Comparison of ENCODE assay signal across 27 mouse cellular contexts in genomic region chr9:99619688-99620087, GRCm38 (mm10). TPM values are rescaled to one million over a fixed set of nuclear protein-coding genes. Genes with fewer than 3 reads are reported as not detected.
"Had no signal": no experiment of that assay in that cellular context is flagged by ENCODE, and none has a peak within 500 bp of the region (broad histone marks: within the 10 kb centered on the region; RNA-seq: fewer than 3 reads in every experiment).

No protein-coding gene starts in this region.

- H3K4me1 ChIP-seq: limb, embryonic 10.5 days; limb, embryonic 13.5 days; liver, embryonic 12.5 days; liver, embryonic 15.5 days had no signal

- ATAC-seq: liver, embryonic 12.5 days had no signal

- DNase-seq: kidney, adult 2 months; kidney, postnatal 25 days; layer of hippocampus, adult 9-11 months; liver; lung, adult 18-20 months; lung, postnatal 14 days; lung, postnatal 4 days; midbrain, embryonic 14.5 days; right cerebral cortex, postnatal 4 days; thymus, adult 18-20 months; thymus, postnatal 14 days; thymus, postnatal 4 days had no signal

- H3K36me3 ChIP-seq: limb, embryonic 10.5 days; limb, embryonic 13.5 days; liver, embryonic 12.5 days; liver, embryonic 15.5 days; lung, embryonic 15.5 days had no signal

- H3K4me3 ChIP-seq: layer of hippocampus, adult 2 months; limb, embryonic 10.5 days; limb, embryonic 13.5 days; liver, embryonic 12.5 days; liver, embryonic 15.5 days; lung, embryonic 15.5 days had no signal

- H3K27ac ChIP-seq: kidney, postnatal 0 days; layer of hippocampus, adult 2 months; limb, embryonic 10.5 days; limb, embryonic 13.5 days; liver, embryonic 12.5 days; liver, embryonic 15.5 days; lung, embryonic 15.5 days; stomach, postnatal 0 days had no signal

- H3K9ac ChIP-seq: limb, embryonic 13.5 days; liver, embryonic 12.5 days; liver, embryonic 15.5 days; lung, embryonic 15.5 days had no signal

- H3K27me3 ChIP-seq: limb, embryonic 13.5 days; liver, embryonic 12.5 days; liver, embryonic 15.5 days; lung, embryonic 15.5 days had no signal

- H3K9me3 ChIP-seq: limb, embryonic 10.5 days; limb, embryonic 13.5 days; liver, embryonic 12.5 days; liver, embryonic 15.5 days; lung, embryonic 15.5 days had no signal

RNA-seq across cellular contexts. Expression of gene A4gnt, which starts 7.4 kb away (rescaled TPM):
- total RNA-seq: layer of hippocampus, postnatal 25 days; megakaryocyte progenitor cell, adult 5-6 weeks; megakaryocyte-erythroid progenitor cell, adult 5-6 weeks; midbrain, postnatal 0 days had no signal
- polyA plus RNA-seq: limb, embryonic 10.5 days; limb, embryonic 13.5 days; liver, embryonic 12.5 days; liver, embryonic 15.5 days; lung, embryonic 15.5 days; midbrain, embryonic 11.5 days; midbrain, embryonic 14.5 days; midbrain, postnatal 0 days; neural tube, embryonic 11.5 days; neural tube, embryonic 14.5 days had no signal

RNA-seq across cellular contexts. Expression of gene Dzip1l, which starts 9.6 kb away (rescaled TPM):
- total RNA-seq: megakaryocyte progenitor cell, adult 5-6 weeks; megakaryocyte-erythroid progenitor cell, adult 5-6 weeks had no signal
